Mouse (Mus musculus) ovary, postnatal 36 days (tissue): ENCODE measurements around the gene A4galt.

ENCODE experiments used
- DNase-seq: peaks from one replicate; pipeline ENCODE4 v3.0.0; 2022; ENCODE audit warnings: low spot score, mixed read lengths

The A4galt gene

DNA sequence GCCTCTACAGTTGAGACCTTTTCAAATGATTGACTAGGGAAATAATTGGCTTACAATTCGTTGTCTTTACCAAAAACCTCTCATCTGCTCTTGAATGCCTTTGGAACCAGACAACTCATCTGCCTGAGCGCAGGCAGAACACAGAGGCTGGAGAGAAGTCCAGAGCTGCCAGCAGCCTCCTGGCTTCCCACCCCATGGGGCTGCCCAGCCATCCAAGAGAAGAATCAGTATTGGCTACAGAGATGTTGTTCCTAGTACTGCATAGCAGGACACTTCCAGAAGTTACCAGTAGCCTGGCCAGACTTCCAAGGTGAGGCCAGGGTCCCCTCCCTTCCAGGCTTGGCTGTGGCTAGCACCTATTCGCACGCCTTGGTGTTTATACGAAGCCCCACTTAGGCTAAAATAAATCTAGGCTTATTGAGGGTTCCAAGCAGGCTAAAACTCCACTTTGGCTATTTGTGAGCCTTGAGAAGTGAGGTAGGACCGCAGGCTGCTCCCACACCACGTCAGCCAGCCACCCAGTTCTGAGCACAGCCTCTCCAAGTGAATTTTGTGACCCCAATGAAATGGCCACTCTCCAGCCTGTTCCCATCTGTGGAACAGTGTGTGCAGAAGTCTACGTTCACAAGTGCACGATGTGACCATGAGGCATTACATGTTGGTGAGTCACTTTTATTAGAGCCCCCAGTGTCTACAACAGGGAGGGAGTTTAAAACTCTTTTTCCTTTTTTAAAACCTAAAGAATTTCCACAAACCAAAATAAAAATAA lies 25.3 kb downstream of the A4galt start:
- no peak for DNase-seq

DNA sequence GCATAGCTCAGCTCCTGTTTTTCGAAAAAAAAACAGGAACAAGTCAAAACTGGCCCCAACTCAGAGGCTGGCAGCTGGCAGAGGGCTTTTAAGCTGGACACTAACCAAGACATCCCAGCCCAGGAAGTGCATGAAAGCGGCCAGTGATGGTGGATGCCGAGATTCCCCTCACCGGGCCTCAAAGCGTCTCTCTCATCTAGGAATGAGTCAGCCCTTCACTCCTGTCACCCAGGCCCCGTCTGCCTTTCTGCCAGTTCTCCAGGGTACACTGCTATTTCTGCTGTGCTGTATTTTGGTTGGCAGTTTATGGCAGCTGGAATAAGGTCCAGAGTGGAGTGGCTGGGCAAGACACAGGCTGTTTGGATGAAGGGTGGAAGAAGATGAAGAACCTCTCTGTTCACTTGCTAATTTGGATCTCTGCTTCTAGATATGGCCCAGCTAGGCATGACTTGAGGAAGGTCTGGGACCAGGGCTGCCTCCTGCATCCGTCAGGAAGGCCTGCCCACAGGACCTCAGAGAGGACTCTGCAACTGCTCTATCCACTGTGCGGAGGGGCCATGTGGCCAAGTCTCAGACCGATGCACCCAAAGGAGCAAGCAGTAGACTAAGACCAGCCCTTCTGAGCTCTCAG lies 27.3 kb downstream of the A4galt start:
- DNase-seq = peak; percentile 31

DNA sequence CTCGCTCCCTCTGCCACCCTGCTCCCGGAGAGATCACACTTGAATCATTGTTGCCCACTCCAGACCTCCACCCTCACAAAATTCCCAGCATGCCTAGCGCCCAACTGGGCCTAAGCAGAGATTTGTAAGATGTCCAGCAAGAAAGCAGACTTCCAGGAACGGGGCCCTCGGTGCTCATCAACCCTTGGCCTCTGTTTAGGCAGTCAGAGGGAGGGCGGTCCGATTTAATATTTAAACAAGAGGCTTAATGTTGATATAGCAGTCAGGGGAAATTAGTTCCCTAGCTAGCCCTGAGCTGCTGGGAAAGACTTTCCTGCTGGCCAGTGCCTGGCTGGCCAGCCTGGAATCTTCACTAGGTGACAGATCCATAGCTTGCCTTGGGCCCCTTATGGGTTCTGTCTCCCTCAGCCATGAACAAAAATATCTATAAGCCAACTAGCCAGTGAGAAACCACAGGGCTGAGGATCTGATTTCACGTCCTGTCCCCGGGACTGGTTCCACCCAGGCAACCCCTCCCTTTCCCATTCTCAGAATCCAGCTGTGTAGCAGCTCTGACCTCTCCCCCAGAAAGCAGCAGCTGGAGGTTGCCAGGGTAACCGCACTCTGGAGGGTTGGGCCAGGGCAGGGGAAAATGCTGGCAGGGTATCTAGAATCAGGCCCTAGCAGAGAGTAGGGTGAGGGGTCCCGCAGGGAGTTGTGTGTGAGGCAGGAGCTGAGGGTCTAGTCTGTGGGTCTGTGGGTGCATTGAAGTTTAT lies 28.2 kb downstream of the A4galt start:
- DNase-seq = peak; percentile 61

DNA sequence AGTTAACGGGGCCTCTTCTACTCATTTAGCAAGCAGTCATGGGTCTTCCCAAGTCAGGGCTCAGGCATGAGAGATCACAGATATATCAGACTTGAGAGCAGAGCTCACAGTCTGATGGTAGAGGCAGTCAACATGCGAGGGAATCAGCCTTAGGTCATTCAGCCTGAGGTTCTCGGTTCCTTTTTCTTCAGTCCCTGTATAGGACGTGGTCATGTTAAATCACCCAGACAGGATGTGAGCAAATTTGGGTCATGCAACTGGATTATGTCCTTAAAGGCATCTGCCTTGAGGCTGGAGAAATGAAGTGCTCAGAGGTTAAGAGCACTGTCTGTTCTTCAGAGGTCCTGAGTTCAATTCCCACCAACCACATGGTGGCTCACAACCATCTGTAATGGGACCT lies 29.9 kb downstream of the A4galt start:
- no peak for DNase-seq

DNA sequence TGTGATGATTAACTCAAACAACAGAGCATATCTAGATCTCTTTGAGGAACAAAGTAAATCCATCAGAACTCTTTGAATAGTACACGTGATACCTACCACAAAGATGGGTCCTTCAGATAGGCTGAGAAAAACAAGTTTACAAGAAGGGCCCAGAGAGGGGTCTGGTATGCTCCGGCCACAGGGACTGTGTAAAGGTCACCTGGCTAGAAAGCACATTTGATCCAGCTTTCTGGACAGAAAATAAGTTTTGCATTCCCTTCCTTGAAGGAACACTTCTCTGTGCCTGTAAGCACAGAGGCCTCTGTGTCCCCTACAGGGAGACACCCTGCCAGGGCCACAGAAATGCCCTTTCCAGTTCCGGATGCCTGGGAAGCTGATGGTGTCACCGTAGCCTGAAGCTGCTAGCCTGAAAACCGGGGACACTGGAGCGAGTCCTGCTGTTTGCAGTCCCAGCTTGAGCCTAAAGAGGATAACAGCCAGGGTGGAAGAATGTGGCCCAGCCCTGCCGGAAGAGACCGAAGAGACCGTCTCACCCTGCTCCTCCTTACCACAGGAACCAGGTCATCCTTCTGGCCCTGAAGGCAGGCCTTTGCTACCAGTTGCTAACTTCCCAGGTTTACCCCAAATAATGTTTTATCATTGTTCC lies 31.1 kb downstream of the A4galt start:
- DNase-seq = no peak

DNA sequence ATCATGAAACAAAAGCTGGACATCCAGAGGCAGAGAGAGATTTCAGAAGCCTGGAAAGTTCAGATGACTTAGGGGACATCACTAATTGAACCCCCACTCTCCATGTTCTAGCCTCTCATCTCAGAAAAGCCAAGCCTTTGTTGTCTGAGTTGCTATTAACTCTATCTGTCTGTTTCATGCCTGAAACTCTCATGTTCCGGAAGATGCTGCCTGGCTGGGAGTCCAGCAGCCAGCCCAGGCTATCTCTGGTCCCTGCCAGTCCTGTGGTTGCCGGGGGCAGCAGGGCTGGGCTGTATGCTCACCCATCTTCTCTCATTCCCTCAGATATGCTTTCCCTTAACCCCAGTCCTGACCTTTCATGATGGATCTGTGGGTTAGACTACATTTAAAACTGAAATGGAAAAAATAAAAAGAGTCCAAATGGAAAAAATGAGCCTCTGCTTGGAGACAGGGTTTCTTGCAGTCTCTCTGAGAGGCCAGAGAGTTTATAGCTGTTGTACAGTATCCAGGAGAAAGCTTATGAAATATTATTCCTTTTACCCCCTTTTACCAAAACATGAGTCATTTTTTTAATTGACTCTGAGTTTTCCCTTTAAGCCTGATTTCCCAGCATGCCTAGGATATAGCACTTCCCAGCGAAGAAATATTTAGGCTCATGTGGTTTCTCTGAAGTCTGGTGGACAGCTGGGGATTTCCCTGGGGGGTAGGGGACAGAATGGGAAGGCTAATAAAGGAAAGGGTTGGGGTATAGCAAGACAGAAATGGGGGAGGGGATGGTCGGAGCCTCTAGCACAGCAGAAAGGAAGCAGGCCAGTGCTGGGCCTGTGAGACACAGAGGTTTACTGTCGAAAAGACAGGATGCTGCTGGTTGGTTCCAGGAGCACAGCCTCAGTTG lies 36.0 kb downstream of the A4galt start:
- no peak for DNase-seq

DNA sequence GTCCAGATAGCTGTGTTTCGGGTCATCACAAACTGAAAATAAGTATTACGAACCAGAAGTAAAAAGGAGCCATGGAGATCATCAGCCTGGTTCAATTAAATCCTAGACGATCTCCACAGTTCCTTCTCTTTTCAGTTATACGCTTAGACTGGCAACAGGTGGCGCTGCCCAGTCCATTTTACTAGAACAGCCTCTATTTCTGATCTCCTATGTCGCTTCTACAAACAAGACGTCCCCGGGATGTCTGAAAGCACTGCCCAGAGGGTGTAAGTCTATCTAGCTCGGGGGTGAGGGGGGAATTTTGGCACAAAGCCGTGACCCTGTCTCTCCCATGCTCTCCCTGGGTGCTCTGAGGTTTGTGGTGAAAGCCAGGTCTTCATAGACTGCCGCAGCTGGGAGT lies 41.3 kb downstream of the A4galt start:
- peak; percentile 70 for DNase-seq

DNA sequence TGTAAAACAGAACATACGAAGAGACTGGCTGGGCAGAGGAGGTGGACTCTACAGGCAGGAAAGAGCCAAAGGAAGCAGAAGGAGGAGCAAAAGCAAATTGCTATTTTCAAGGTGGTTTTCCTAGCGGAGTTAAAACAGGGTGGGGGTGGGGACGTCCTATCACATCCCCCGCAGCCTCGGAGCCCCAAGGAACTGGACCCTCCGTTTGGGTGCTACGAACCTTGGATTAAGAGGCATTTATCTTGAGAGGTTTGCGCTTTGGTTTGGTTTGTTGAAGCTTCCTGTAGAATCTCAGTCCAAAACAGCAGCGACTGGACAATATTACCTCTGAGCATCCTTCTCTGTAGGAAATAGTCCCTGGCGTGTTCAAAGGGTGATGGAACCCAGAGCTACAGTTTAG lies 41.9 kb downstream of the A4galt start:
- no peak for DNase-seq

DNA sequence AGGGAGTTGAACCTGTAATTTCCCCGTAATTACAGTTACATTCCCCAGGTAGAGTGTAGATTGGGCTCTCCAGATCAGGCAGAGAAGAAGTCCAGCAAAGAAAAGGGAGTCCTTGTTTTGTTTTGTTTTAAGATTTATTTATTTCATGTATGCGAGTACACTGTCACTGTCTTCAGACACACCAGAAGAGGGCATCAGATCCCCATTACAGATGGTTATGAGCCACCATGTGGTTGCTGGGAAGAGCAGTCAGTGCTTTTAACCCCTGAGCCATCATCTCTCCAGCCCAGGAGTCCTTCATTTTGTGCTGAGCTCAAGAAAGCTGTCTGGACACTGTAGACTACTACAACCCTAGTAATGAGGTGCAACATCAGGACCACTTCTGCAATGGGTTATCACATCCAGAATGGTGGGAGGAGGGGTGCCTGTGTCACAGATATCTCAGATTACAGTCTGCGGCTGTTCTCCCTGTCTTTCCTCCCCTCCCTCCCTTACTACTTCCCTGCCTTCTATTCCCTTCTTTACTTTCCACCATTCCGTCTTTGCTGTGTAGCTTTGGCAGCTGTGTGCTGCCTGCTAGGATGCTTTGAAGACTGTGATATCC lies 42.4 kb downstream of the A4galt start:
- DNase-seq = no peak

DNA sequence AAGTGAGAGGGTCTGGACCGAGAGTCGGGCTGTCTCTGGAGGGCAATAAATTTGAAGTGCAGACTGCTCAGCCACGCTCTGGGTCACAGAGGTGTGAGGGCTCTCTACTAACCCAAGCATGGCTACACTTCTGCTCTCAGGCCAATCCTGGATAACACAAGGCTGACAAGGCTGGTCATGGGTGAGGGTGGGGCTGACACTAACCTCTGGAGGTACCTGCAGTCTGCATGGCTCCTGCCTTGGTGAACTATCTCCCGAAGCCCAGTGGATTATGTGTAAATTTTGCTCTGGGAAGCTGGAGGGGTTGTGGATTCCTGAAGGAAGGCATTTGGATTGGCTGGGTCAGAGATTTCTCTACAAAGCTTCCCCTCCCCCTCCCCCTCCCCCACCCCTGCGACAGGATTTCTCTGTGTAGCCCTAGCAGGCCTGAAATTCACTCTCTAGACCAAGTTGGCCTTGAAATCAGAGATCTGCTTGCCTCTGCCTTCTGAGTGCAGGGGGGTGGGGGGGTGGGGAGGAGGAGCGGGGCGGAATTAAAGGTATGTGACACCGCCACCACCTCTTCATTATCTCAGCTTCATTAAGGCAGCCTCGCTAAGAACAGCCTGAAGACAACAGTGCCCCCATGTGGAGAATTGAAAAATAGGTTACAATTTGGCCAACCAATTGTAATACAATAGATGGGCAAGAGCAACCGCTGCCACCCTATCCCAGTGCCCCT lies 46.7 kb downstream of the A4galt start:
- no peak for DNase-seq

DNA sequence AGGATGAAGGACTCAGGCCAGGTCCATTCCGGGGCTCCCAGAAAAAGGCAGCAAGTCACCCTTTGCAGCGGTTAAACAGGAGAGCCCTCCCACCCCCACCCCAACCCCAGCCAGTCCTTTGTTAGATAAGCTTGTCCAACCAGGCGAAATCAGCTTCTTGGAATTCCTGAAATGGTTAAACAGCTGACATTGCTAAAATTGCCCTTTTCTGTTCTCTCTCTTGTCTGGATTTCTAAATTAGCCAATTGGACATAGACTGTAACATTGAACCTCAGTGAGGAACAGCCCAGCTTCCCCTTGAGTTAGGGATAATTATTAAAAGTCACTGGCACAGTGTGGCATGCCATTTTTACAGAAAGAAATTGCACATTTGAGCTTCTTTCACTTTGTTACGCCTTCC lies 49.2 kb downstream of the A4galt start:
- DNase-seq = no peak

DNA sequence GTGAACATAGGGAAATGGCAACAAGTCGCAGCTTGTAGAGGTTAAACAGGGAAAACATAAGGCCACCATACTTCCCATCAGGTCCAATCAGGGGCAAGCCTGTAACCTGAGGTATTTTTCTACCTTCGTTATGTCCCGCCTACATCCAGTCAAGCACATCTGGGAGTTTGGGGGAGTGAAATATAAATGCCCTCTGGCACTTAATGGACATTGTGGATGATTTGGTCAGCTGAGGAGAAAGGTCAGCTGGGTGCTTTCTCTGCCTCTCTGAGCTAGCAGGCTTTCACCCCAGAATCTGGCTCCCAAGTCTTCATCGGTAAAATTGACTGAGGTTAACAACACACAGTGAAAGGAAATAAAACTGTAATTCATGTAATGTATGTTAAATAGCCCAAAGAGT lies 58.2 kb downstream of the A4galt start:
- DNase-seq = no peak

DNA sequence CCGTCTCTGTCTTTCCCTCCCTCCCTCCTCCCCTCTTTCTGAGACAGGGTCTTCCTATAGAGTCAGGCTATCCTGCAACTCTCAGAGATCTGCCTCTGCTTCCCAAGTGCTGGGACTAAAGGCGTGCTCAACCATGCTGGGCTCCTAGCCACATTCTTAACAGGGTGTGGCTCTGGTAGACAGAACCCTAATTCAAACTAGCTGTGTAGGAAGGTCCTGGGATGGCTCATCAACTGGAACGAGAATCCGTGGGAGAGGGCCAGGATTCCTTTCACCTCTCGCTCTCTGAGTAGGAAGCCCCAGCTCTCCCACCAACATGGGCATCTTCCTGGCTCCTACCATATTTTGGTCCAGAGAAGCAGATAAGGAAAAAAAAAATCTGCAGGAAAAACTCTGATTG lies 69.2 kb downstream of the A4galt start:
- no peak for DNase-seq

DNA sequence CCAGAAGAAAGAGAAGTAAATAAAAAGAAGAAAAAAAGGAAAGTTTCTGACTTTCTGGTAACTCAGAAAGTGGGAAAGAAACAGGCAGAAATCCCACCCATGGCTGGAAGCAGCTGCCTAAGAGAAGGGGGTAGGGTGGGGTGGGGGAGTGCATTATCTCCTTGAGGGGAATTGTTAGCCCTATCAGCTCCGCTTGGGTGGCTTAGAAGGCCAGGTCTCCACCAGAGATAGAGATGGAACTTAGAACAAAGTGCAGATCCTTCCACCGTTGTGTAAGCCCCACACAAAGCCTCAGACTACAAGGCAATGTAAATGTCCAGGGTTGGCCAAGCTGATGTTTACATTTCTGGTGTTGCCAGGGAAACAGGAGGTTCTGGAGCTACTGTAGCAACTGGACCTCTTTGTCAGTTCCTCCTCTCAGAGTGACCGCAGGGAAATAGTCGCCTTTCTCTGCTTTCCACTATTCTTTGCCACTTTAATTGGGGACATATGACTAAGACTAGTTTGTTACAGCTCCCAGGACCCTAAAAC lies 69.7 kb downstream of the A4galt start:
- no peak for DNase-seq

DNA sequence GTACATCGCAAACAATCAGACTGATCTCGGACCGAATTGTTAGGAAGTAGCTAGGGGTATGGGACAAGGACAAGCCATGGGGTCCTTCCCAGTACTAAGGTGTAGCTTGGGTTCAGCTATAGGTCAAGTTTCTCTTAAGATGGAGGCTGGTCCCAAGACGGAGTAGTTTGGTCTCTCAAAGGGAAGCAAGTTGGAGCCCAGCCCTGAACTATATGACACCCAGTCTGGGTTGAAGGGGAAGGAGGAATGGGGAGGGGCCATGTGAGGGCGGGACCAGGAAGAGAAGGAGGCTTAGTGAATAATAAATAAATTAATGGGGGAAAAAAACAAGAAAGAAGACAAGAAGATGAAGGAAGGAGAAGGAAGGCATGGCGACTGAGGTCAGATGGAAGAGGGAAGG lies 71.6 kb downstream of the A4galt start:
- no peak for DNase-seq
